Mouse (Mus musculus) cerebellum, postnatal 10 days (tissue): Measurements from ENCODE around the gene Tubg2.

ENCODE experiments used
- DNase-seq, 2 experiments: peaks; one replicate each; pipeline ENCODE4 v3.0.0; 2021; ENCODE audit warnings: mixed read lengths in 2 of 2

Tubg2 gene

GRCm38 (mm10) chr11:101140164-101140819, 15.4 kb upstream of the Tubg2 start:
- peak; percentile 49 to 65 for DNase-seq

- DNase-seq, result no peak
These were observed 14.6 kb upstream of the Tubg2 start for GRCm38 (mm10) chr11:101141088-101141487.

GRCm38 (mm10) chr11:101142215-101142967, 13.3 kb upstream of the Tubg2 start:
- no peak for DNase-seq

DNA sequence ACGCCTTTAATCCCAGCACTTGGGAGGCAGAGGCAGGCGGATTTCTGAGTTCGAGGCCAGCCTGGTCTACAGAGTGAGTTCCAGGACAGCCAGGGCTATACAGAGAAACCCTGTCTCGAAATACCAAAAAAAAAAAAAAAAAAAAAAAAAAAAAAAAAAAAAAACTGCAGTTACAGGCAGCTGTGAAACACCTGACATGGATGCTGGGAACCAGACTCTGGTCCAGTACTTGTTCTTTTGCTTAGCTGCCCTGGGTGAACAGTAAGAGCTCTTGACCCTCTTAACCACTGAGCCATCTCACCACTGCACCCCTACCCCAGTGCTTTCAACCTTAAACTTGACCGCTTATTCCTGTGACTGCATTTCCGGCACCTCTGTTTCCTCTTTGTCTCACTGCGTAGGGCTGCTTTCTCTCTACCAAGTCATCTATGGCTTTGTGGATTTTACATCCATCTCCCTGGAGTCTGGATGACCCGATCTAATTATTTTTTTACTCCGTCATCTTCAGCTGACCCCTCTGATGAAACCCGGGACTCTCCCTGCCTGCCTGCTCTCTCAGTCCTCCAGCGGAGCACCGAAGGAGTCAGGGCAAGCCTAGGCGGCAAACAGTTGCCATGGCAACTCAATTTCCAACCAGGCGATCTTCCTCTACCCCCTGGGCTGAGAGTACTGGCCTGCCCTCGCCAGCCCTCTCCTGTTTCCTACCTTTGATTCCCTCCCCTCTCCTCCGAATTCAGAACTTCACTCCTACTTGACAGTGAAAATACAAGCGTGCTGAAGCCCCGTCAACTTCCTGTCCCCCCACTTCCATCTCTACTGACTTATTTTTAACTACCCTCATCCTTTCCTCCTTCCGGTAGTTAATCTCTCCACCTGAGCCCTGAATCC, 12.1 kb upstream of the Tubg2 start:
- DNase-seq, result peak; percentile 71 to 77

DNA sequence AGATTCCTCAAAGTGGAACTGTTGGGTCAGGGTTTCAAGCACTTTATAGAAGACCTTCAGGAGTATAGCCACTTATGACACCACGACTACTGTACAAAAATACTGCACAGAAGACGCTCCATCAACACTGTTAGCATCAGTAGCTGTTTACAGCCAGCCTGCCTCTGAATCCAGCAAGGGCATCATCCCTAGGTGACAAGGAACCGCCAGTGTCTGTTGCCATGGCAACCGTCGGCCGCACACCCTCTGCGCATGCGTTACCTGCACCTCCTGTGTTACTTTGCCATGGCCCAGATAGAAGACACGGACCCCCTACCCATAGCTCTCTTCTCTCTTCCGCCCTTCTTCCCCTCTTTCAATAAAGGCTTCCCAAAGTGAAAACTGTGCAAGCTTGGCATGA, 9.3 kb upstream of the Tubg2 start:
- DNase-seq, result peak; percentile 83 to 84

GRCm38 (mm10) chr11:101148751-101149150, 7.0 kb upstream of the Tubg2 start:
- DNase-seq, result no peak

DNA sequence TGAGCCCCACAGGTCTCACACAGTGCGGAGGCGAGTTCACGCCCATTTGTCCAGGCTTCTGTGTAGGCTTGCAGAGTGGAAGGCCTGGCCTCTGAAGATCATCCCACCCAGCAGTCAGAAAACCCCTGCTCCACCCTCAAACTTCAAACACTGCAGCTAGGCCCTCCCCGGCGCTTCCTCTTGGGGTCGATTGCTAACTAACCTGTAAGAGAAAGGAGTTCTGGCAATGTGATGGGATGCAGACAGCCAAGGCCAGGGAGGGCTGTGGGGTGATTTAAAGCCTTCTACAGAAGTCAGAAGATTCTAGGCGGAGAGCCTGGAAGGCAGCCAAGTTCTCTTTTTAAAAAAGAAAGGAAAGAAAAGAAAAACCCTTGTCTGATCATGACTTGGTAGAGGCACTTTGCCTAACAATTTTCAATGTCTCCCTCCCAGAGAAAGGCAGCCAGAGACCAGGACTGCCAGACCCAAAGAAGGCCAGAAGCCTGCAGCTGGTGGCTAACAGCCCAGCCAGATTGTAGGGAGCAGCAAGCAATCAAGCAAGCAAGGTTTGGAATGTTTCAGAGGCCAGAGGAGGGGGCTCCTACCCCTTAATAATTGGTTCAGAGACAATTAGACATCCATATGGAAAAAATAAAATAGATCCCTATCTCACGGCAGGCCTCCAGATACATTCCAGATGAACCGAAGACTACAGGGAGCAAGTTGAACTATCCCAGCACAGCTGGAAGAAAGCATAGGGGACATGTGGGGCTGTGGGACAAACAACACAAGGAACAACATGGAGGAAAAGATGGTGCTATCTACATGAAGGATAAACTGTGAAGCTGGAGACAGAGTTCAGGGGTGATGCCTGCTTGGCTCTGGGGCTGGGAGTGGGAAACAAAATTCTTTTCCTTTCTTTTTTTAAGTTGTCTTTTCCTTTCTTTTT, 6.3 kb upstream of the Tubg2 start:
- DNase-seq, result peak in 1 of 2 experiments; percentile 22

GRCm38 (mm10) chr11:101151063-101151462, 4.6 kb upstream of the Tubg2 start:
- no peak for DNase-seq

DNA sequence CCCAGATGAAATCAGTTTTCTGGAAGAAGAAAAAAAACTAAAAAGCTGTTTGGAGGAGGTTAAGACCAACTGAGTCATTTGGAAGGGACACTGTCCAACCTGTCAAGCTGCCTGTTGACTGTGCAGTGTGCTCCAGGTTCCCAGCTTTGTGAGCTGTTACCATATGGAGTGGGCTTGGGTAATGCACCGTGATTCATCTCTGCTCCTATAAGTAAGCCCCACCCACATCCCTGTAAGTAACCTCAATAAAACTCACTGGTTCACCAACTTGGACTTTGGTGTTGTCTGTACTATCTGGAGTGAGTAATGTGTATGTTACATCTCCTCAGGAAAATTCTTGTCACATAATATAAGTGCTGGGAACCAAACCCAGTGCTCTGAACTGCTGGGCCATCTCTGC, 2.9 kb upstream of the Tubg2 start:
- no peak for DNase-seq

DNA sequence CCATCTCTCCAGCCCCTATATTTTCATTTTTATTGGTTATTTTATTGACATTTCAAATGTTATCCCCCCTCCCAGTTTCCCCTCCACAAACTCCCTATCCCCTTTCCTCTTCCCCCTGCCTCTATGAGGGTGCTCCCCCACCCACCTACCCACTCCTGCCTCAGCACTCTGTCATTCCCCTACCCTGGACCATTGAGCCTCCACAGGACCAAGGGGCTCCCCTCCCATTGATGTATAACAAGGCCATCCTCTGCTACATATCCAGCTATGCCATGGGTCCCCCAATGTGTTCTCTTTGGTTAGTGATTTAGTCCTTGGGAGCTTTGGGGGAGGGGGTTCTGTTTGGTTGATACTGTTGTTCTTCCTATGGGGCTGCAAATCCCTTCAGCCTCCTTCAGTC, 1.1 kb upstream of the Tubg2 start:
- DNase-seq, result no peak

DNA sequence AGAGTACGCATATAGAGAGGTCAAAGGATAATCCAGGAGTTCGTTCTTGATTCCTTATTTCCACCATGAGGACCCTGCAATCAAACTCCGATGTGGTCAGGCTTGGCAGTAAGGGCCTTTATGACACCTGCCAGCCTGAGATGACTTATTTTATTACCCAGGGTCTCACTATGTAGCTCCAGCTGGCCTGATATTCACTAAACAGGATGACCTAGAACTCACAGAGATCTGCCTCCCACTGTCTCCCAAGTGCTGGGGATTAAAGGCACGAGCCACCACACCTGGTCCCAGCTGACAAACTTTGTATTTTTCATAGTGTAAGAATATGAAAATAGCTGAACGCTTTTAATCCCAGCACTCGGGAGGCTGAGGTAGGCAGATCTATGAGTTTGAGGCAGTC, 556 bp upstream of the Tubg2 start:
- DNase-seq, result no peak

DNA sequence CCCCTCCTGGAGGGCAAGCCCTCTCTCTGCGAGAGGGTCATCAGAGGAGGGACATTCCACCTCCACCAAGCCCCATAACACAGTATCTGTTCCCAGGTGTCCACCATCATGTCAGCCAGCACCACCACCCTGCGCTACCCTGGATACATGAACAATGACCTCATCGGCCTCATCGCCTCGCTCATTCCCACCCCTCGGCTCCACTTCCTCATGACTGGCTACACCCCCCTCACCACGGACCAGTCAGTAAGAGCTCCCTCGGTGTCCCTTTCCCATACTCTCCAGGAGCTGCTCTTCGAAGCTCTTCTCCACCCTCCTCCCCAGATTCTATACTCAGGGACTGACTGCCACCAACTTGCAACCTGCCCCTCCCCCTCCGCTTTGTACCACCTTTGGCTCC, 4.4 kb downstream of the Tubg2 start:
- DNase-seq, result peak in 1 of 2 experiments; percentile 19

DNA sequence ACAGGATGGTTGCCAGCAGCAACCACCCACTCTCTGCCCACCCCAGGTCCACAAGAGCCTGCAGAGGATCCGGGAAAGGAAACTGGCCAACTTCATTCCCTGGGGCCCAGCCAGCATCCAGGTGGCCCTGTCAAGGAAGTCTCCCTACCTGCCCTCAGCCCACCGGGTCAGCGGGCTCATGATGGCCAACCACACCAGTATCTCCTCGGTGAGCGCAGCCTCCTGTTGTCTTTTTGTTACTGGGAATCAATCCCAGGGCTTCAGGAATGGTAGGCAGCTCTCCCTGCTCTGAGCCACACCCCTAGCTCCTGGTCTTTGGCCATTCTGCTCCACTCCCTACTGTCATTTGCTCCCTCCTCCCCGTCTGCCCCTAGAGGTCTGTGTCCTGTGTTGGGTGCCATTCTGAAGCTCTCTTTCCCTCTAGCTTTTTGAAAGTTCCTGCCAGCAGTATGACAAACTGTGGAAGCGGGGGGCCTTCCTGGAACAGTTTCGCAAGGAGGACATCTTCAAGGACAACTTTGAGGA, 5.3 kb downstream of the Tubg2 start:
- DNase-seq, result peak in 1 of 2 experiments; percentile 19

- no peak for DNase-seq
These were observed 5.8 kb downstream of the Tubg2 start for GRCm38 (mm10) chr11:101161551-101161950.

DNA sequence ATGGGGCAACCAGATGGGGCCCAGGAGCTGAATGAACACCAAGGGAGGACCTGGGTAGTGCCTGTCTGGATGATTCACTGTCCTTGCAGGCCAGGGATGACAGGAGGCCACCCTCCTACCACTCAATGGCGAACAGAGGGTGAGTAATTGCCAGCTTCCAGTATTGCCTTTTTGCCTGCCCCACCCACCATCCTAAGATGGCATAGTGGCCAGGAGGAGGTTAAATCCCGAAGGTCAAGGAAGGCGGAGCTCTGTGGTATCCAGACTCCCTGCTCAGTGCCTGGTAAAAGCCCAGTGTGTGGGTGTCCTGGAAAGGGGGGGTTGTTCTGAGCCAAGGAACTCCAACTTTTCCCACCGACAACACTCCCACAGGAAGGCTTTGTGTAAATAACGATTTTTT, 6.6 kb downstream of the Tubg2 start:
- peak in 1 of 2 experiments; percentile 8 for DNase-seq

DNA sequence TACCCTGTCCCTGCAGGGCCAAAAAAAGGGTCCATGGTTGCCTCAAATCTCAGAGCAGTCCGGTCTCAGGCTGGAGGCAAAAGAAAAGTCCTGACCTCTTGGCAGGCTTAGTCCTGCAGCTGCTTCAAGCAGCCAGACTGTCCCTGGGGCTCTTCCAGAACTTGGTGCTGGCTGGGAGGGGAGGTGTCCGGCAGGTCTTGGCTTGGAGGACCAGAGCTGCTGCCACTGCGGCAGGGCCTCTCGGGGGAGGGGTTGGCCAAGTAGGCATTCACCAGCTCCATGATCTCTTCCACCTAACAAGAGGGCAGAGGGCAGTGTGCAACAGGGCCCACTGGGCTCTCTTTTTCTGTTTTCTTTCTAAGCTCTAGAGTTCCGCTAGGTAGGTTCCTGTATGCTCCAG, 7.1 kb downstream of the Tubg2 start:
- DNase-seq, result peak; percentile 45 to 64

GRCm38 (mm10) chr11:101163476-101164350, 8.0 kb downstream of the Tubg2 start:
- DNase-seq, result peak; percentile 47 to 50

DNA sequence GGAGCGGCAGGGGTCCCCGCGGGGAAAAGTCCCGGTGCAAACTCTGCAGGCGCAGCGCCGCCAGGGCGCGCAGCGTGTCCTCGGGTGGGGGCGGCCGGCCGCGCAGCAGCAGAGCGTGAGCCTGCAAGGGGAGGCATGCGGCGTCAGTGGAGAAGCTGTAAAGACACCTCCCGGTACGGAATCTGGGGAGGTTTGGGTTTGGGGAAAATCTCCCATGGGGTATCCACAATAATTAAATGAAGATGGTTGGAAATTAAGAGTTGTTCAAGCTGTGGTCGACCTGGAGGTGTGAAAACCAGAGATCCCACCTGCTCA, 8.6 kb downstream of the Tubg2 start:
- peak in 1 of 2 experiments; percentile 22 for DNase-seq

DNA sequence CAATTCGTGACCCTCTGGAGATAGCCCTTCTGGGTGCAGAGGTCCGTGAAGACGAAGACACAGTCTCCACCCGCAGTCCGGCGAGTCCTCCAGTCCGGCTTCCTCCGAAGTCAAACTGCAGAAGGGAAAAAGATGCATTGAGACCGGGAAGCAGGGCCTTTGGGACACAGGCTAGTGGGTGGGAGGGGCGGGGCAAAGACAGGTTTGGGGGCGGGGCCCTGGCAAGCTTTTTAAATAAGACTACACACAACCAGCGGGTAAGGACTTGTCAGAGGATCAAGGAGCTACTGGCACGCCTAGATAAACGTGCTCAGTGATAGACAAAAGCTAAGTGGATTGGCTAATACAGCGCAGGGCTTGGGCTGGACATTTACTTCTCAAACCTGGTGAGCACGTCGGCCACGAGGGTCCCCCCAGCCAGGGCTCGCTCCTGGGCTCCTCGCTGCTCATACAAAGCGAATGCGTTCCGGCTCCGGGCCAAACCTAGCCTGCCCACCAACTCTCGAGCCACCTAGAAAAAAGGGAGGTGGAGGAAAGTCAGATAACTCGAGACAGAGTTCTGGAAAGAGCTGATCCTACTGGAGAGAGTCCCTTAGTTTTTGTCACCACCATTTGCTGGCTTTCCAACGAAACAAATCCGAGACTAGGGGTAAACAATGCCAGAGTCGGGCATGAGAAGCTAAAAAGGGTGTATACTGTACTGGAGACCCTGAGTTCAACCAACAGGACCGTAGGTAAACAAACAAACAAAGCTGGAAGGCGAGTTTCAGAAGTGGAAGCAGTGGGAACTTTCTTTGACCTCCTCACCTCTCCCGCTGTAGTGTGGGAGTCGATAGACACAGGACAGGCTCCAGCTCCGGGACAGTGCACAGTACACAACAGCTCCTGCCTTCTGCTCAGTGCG, 9.2 kb downstream of the Tubg2 start:
- DNase-seq, result peak in 1 of 2 experiments; percentile 36

- peak in 1 of 2 experiments; percentile 15 for DNase-seq
These were observed 10.7 kb downstream of the Tubg2 start for GRCm38 (mm10) chr11:101166357-101166756.
